Mouse (Mus musculus) layer of hippocampus, adult 8-10 months (tissue): ENCODE measurements around the gene Ghrhr. TPM values are rescaled to one million over a fixed set of nuclear protein-coding genes. Genes with fewer than 3 reads are reported as not detected.

Experiments
- DNase-seq, 2 experiments: peaks; one replicate each; pipeline ENCODE4 v3.0.0; 2022; ENCODE audit warnings: low spot score in 2 of 2
- total RNA-seq, 4 experiments: library from RNA; stranded (reverse); gene quantifications; 2 replicates each; pipeline ENCODE4 v1.2.4; 2022

Ghrhr gene
- total RNA-seq, 4 experiments from 2014 or later = not detected

DNA sequence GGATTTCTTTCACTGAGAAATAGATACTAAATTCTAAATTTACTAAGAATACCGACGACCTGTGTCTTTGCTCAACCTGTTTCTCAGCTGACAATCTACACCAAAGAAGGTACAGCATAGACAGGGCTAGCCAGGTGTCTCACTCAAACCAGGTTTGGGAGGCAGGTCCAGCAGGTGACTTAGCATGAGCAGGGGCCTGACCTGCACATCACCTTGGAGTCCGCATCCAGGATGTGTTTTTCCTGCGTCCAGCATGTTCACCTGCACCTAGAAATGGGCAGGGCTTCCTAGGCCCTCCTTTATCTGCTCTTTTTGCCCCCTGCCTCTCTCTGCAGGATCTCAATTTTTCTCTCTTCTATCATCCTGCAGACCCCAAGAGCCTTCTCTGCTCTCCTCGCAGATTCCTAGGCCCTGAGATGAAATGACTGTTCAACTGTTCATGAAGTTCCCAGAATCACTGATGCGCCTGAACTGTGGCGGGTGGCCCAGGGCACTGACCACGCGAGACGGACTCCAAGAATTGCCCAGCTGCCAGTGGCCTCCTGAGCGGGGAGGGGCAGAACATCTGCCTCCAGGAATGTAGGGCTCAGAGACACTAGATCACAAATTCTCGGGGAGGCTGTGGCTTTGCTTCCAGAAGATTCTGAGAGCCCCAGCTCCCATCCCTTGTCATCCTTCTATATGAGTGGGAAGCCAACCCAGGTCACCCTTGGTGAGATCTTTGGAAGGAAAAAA lies 22.2 kb upstream of the Ghrhr start:
- no peak for DNase-seq

DNA sequence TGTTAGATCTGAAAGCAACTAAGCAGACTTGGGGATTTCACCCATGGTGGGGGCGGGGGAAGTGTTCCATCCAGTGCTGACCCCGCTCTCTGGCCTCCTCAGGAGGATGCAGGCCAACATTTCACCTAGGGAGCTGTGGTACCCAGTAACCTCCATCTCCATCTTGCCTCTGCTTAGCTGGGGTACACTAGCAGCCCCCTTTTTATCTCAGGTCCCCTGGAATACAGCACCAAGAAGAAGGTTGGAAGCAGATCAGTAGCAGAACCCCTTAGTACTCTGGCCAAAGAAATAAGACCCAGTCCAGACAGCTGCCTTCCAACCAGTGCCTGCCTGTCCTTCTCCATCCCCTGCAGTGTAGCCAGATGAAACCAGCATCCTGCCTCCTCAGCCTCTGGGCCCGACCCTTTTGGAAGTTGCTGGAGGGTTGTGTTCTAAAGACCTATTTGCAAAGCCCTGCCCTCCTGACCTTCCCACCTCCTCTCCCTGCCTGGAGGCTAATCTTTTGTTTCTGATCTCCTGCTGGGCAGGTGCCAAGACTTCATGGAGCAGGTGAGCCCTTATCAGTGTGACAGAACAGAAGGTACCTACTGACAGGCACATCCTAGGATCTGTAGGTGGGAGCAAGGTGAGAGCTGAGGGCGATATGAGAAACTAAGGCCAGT lies 21.5 kb upstream of the Ghrhr start:
- DNase-seq = no peak

DNA sequence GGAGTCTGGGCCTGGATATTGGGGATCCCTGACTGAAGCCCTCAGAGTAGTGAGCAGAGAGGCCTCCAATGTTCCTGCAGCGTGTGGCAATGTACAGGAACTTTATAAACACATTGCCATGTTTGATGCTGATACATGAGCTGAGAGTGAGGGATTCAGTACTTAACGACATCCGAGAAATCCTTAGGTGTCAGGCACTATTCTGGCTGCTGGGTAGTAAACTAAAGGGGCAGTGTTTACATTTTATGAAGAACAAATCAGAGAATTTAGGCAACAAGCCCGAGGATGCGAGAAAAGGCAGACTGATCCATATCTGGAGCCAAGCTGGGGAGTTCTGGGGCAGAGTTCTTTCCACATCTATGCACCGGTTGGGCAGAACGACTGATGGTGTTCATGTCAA lies 20.5 kb upstream of the Ghrhr start:
- DNase-seq = no peak

DNA sequence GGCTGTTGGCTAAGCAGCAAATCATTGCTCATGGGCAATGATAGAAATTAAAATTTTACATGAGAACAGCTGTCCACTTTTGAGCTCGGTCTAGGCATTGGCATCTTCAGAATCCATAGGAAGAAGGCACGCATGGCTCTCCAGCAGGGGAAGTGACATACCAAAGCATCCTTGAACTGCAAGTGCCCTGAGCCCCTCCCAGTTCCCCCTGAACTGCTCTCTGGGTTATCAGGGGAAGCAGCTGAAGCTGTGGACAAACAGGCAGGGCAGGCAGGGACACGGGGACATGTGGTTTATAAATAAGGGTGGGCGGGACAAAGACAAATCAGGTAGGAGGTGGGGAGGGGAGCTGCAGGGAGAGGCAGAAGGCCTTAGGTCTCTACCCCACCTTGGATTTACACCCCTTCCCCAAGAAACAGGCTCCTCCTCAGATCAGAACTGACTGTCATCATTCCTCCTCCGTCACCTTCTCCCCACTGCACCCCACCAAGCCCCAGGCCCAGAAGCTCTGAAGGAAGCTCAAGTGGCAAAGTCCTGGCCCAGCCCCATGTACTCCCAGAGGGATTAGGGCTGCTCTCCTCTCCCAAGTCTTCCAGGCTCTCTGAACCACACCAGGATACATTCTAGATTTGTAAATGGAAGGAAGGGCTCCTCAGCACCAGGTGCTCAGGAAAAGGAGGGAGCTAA lies 19.9 kb upstream of the Ghrhr start:
- no peak for DNase-seq

DNA sequence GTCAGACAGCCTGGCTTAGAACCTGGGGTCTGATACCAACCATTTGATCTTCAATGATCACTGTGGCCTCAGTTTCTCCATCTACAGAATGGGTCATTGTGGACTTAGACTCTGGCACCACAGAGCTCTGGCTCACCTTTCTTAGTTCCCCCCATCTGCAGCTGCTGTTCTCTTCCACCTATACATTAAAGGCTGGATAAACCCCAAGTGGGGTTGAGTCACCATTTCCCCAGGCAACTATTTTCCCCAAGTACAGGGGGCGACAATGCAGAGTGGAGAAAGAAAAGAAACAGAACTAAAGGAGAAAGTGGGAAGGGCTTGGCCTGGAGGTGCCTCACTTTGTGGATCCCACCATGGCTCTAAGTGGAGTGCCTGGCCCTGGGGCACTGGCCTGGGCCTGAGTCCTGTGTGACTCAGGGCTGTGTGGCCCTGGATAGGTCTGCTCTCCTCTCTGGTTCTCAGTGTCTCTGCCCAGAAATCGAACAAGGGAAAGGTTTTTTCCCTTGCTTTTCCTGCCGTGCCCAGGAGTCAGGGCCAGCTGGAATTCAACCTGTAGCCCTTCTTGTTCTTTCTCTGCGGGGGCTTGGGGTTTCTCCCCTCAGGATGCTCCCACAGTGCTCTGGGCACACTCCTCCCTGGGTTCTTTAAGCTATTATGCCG lies 19.0 kb upstream of the Ghrhr start:
- no peak for DNase-seq

DNA sequence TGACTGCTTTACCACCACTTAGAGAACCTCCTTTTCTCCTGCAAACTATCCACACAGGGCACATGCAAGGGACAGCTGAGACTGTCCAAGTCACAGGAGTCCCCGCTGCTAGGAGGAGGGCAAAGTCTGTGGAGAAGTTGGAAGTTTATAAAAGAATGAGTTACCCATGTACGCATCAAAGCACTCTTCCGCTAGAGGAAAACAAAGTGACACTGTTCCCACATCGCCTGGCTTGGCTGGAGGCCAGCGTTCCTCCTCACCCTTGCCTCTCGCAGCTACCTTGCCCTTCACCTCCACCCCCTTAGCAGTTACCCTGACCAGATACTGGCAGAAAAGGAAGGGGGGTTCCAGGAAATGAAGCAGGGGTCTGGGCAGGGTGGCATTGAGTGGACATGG lies 18.5 kb upstream of the Ghrhr start:
- DNase-seq = no peak

DNA sequence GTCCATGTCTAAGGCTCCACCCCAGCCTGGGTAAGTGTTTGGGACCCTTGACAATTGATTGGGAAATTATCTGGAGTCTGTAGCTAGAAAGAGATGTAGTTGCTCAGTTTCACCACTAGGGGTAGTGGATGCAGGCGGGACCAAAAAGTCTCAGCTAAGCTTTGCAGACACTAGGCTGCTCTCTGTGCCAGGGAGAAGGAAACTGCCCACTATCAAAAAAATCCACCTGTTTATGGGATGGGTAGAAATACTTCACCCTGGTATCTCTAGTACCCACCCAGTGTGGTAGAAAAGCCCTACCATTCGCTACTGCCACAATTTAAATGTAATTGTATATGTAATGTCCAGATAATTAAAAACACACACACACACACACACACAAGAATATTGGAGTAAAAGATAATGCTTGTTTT lies 17.4 kb upstream of the Ghrhr start:
- DNase-seq = no peak

DNA sequence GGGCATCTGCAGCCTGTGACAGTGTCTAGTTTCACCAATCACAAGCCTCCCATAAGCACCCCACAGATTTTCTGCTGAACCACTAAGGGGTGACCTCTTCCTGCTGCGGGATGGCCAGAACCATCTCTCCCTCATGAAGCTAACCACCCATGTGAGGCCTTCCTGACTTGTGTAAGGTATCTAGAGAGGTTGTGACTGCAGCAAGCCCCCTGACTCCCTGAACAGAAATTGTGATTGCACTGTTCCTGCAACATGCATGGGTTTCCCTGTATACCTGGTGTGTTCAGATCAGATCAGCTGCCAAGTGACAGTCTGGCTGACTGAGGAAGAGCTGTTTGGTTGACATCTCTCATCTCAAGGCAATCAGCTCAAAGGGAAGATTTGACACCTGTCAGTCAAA lies 13.4 kb upstream of the Ghrhr start:
- DNase-seq = no peak

DNA sequence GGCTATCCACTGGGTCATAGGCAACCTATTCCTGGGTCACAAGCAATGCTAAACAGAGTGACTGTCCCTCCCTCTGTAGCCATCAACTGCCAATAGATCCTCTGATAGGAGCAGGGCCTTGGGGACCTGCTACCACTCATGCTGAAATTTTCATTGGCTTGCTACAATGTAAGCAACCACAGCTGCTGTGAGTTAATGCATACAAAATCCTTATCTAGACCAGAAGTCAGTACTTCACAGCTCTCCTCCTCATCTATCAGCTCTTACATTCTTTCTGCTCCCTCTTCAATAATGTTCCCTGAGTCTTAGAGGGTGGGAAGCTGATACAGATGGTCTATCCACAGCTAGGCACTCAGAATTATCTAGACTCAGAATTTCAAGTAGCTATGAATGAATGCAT lies 9.0 kb upstream of the Ghrhr start:
- DNase-seq = no peak

DNA sequence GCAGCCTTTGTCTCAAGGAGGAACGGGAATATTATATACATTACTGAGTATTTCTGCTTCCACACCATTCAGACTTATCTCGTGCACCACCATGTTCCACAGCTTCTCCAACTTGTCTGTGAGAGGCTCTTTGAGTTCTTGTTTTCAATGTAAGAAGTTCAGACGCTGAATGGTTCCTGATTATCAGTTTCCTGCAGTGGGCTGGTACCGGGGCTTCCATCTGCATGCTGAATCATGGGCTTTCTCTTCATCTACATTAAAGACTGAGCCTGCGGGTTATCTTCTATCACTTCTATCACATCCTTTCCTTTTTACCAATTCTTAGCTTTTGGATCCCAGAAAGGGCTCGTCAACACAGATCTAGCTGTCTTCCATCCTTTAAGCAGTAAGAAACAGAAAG lies 5.3 kb upstream of the Ghrhr start:
- DNase-seq = no peak

DNA sequence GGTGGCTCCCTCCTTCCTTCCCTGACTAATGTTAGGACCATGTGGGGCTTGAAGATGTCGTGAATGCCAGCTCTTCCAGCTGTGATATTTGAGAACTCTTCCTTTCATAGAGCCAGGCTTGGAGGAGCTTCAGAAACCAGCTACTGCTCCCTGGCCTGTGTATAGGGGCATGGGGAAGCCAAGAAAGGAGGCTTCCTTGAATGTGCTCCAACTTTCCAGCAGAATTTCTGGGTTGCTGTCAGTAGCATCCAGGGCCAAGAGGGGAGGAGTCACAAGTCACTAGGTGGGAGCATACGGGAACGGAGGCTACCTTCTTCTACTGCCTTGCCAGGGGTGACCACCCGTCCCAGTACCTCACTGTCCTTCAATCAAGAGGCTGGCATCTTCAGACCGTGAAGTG lies 416 bp downstream of the Ghrhr start:
- no peak for DNase-seq

DNA sequence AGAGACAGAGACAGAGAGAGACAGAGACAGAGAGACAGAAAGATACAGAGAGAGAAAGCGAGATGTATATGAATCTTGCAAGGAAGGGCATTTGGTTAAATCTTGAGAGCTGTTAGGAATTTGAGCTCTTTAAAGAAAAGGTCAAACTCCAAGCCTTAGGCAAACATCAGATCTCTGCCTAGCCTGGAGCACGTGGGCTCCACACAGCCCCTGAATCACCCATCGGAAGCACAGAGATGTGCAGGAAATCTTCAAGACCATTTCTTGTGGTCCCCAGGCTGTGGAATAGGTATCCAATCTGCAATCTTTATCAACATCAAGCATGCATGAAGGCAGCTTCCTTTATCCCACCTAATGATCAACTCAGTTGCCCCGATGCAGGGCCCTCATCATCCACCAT lies 1.4 kb downstream of the Ghrhr start:
- DNase-seq = no peak

DNA sequence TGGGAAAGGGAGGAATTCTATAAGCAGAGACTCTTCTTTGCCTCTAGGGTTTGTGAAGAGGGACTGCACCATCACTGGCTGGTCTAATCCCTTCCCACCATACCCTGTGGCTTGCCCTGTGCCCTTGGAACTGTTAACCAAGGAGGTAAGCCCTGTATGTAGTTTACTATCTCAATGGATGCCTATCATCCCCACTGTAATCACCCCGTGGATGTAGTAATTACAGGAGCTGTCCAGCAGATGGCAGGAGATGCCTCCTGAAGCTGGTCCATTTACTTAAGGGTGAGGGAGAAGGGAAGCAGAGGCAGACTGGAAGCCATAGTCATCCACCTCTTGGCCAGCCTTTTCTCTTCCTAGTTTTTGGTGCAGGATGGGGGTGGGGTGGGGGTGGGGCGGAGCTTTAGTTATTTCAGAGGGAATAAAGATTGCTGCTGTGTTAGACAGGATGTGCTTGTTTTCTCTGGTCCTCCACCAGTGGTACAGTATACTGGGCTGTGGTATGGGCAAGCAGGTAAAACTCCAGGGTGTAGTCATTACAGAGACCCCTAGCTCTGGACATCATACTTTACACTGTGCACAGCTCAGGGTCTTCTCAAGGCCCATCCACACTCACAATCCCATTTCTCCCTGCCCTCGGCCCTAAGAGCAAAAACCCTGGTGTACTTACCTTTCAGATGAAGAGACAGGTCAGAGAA lies 3.7 kb downstream of the Ghrhr start:
- DNase-seq = peak; percentile 37 to 51

DNA sequence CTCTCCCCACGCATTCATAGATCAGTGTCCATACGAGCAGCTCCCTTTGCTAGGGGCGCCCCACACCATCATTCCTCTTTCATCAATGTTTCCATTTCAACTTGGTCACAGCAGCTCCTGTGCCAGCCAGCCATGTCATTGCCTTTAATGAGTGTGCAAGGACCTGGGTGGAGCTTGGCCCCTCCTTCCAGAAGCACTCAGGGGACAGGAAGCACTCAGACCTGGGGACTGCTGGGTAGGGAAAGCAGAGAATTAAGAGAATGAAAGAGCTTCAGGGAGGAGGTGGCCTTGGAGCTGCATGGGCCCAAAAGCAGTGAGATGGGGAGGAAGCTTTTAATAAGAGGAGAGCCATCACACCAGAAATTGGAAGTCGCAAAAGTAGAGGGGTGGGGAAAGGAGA lies 5.9 kb downstream of the Ghrhr start:
- DNase-seq = no peak

DNA sequence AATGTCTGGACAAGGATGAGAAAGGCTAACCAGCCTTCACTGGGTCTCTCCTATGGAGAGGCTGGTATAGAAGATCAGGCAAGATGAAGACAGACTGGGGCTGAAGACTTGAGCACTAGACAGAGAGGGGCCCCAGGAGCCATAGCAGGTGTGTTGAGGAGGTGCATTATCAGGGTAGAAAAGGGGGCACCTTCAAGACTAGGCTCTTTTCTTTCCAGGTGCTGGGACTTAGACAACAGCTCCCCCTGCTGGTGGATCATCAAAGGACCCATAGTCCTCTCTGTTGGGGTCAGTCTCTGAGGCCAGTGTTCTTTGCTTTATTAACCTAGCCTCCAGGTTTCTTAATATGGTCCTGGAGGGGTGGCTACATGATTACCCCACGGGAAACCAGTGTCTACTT lies 7.8 kb downstream of the Ghrhr start:
- peak in 1 of 2 experiments; percentile 57 for DNase-seq

DNA sequence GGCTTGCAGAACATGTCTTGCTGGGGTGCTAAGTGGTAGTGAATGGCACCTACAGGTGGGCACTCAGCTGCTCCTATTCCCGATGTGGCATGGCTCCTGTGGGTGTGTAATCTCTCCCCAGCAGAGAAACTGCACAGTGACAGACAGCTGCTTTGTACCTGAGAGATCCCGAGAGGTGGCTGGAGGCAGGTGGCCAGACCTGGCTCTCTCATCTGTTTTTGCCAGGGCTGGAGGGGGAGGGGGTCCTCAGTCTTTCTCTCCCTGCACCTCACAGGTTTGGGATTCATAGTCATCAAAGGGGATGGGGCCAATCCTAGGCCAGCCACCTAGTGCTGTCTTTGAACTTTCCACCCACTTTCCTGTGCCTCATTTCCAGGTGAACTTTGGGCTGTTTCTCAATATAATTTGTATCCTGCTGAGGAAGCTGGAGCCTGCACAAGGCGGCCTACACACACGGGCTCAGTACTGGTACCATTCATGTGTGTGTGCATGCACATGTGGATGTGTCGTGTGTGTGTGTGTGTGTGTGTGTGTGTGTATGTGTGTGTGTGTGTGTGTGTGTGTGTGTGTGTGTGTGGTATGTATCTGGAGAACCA lies 8.4 kb downstream of the Ghrhr start:
- DNase-seq = no peak

DNA sequence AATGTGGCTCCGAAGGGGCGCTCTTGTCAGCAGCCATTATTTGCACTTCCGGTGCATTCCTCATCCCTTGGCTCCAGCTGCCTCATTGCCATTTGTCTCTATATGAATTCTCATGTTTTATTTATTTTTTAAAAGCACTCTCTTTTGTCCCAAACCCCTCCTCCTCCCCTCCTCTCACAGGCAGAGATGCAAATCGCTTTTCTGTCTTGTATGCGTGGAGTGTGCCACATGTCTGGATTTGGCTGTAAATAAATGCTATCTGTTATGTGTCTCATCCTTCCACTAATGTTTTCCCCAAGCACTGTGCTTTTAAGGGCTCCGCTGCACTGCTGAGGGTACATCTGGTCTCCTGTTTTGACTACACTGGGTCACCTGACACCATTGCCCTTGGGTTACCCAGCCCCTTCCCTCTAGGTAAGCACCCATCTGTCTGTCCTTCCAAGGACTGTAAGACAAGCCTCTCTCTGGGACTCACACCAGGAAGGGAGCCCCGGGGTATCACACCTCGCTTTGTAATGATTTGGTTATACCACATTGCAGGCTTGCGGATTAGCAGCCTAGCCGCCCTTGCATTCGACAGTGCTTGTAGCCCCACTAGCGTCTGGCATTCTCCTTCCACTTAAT lies 12.6 kb downstream of the Ghrhr start:
- no peak for DNase-seq

DNA sequence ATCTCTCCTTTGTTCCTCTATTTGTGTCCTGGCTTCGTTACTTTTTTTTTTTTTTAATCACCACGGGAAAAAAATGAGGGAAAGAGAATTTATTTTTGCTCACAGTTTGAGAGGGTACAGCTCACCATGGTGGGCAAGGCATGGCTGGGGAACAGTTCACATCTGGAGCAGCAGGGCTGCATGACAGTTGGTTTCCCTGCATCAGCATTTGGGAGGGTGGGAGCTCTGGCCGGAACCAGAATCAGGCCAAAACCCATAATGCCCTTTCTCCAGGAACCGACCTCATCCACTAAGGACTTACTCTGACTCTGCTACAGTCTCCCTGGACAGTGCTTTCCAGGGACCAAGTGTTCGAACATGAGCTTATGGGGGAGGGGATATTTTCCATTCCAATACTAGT lies 13.2 kb downstream of the Ghrhr start:
- DNase-seq = no peak

DNA sequence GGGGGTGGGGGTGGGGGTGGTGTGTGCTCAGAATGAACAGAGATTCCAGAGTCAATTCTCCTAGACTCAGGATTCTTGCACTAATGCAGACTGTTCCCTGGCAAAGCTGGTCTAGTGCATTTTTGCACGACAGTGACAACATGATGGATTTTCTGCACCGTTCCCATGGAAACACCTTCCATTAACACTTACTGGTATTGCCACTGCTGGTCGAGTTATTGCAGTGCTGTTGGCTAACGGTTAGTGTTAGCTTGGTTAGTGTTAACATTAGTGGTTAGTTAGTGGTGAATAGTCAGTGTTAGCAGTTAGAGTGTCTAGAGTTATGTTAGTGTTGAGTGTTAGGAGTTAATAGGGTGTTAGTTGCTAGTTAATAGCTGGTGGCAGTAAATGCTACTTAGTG lies 15.7 kb downstream of the Ghrhr start:
- DNase-seq = no peak

DNA sequence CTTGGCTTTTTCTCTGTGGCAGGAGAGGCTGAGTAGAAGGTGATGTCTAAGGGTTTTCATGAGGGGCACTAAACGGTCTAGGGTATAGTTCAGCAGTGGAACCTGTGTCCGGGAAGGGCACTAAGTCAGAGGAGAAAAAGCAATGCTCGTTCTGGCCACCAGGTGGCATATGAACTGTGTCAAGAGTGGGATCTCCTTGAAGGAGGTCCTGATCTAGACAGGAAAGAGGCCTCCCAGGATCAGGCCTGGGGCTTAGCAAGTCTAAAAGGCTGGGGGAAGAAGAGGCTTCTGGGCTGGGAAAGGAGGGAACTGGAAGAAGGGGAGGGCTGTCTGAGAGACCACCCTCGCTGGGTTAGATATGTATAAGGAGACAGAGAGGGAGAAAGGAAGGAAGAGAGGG lies 16.4 kb downstream of the Ghrhr start:
- peak; percentile 49 to 77 for DNase-seq

DNA sequence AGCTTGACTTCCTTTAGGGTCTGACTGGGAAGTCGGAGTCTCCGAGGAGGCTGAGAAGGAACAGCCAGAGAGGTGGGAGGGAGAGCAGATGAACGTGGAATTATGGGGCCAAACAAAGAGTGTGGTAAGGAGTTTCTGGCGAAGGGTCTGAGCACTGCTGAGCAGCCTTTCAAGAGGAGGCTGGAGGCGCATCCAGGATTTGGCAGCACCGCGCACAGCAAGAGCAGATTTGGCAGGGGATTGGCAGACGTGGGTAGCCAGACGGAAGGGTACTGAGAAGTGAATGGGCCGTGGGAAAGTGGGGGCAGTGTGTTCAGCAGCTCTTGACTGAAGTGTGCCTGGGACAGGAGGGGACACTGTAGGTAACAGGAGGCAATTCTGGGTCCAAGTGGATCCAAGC lies 18.8 kb downstream of the Ghrhr start:
- peak; percentile 87 to 88 for DNase-seq
